Mouse (Mus musculus): ENCODE measurements at regions not wholly inside any gene's neighbourhood (a gene's known extent, or its start where the extent isn't known, plus 50 kb on each side); places are given as distances from the start of the nearest gene placed in this dataset.
A peak's percentile ranks its signal among the peaks of the same experiment; 100 is the strongest.

- 46% methylated on average over 3 of the region's 3 CpGs for WGBS
- peak; percentile 16 for DNase-seq
- H3K4me1 ChIP-seq (ENCODE audit: insufficient read depth): no peaks in the 10 kb centered on the region
- H3K9ac ChIP-seq: no peak overlapping the region
- H3K36me3 ChIP-seq (ENCODE audit: insufficient read depth): no peaks in the 10 kb centered on the region
- no peak for TF ChIP-seq CTCF (IDR thresholded peaks at IDR 0.05; ENCODE audit: low read depth)
- no peak overlapping the region for H3K4me3 ChIP-seq (ENCODE audit: low read depth, low read length)
- no peak overlapping the region for H3K4me2 ChIP-seq (ENCODE audit: low read depth)
- H3K9me3 ChIP-seq (ENCODE audit: low read length): no peaks in the 10 kb centered on the region
- H3K27ac ChIP-seq (ENCODE audit: low read depth, low read length): peak overlapping the region; percentile 29
- ATAC-seq: peak; percentile 96
- H3K27me3 ChIP-seq (ENCODE audit: insufficient read depth, low read length): no peaks in the 10 kb centered on the region
These were observed 130.9 kb upstream of the Sstr4 start for GRCm38 (mm10) chr2:148264111-148264730.

- WGBS: 91% methylated on average over 3 of the region's 3 CpGs
- no peak for DNase-seq
These were observed 115.9 kb upstream of the Sstr4 start for GRCm38 (mm10) chr2:148279200-148279599.

GRCm38 (mm10) chr2:148290326-148290725 is 104.8 kb upstream of the Sstr4 start:
- no peak overlapping the region for H3K4me2 ChIP-seq (ENCODE audit: low read depth)
- TF ChIP-seq CTCF (IDR thresholded peaks at IDR 0.05; ENCODE audit: low read depth): no peak
- H3K4me1 ChIP-seq (ENCODE audit: insufficient read depth): no peaks in the 10 kb centered on the region
- H3K9me3 ChIP-seq (ENCODE audit: low read length): no peaks in the 10 kb centered on the region
- H3K9ac ChIP-seq: no peak overlapping the region
- whole genome bisulfite sequencing: 84% methylated on average over 3 of the region's 3 CpGs
- H3K27ac ChIP-seq (ENCODE audit: low read depth, low read length): no peak overlapping the region
- ATAC-seq (no peak), DNase-seq (no peak)
- no peak overlapping the region for H3K4me3 ChIP-seq (ENCODE audit: low read depth, low read length)
- no peaks in the 10 kb centered on the region for H3K36me3 ChIP-seq (ENCODE audit: insufficient read depth)
- no peaks in the 10 kb centered on the region for H3K27me3 ChIP-seq (ENCODE audit: insufficient read depth, low read length)

More at GRCm38 (mm10) chr2:148279200-148279599, 115.9 kb upstream of the Sstr4 start:
- ATAC-seq: no peak
- Histone ChIP-seq H3K4me2 (ENCODE audit: low read depth) (no peak overlapping the region), H3K4me3 (ENCODE audit: low read depth, low read length) (no peak overlapping the region), H3K9ac (no peak overlapping the region), H3K9me3 (ENCODE audit: low read length) (no peaks in the 10 kb centered on the region), H3K27me3 (ENCODE audit: insufficient read depth, low read length) (no peaks in the 10 kb centered on the region), H3K27ac (ENCODE audit: low read depth, low read length) (no peak overlapping the region), H3K36me3 (ENCODE audit: insufficient read depth) (no peaks in the 10 kb centered on the region), H3K4me1 (ENCODE audit: insufficient read depth) (no peaks in the 10 kb centered on the region)
- no peak for TF ChIP-seq CTCF (IDR thresholded peaks at IDR 0.05; ENCODE audit: low read depth)

- WGBS: 89% methylated on average over 5 of the region's 5 CpGs
- H3K9ac ChIP-seq: no peak overlapping the region
- H3K36me3 ChIP-seq (ENCODE audit: insufficient read depth): no peaks in the 10 kb centered on the region
- TF ChIP-seq CTCF (IDR thresholded peaks at IDR 0.05; ENCODE audit: low read depth): no peak
- no peak for ATAC-seq
- H3K4me2 ChIP-seq (ENCODE audit: low read depth): no peak overlapping the region
- no peaks in the 10 kb centered on the region for H3K4me1 ChIP-seq (ENCODE audit: insufficient read depth)
- no peak for DNase-seq
- no peaks in the 10 kb centered on the region for H3K27me3 ChIP-seq (ENCODE audit: insufficient read depth, low read length)
- H3K4me3 ChIP-seq (ENCODE audit: low read depth, low read length): no peak overlapping the region
- no peak overlapping the region for H3K27ac ChIP-seq (ENCODE audit: low read depth, low read length)
- H3K9me3 ChIP-seq (ENCODE audit: low read length): no peaks in the 10 kb centered on the region
These were observed 102.7 kb upstream of the Sstr4 start for GRCm38 (mm10) chr2:148292442-148292841.

- no peaks in the 10 kb centered on the region for H3K4me1 ChIP-seq (ENCODE audit: insufficient read depth)
- H3K4me2 ChIP-seq (ENCODE audit: low read depth): no peak overlapping the region
- no peak for TF ChIP-seq CTCF (IDR thresholded peaks at IDR 0.05; ENCODE audit: low read depth)
- 50% methylated on average over 2 of the region's 2 CpGs for WGBS
- H3K9me3 ChIP-seq (ENCODE audit: low read length): no peaks in the 10 kb centered on the region
- ATAC-seq (peak; percentile 77), DNase-seq (peak; percentile 39)
- H3K4me3 ChIP-seq (ENCODE audit: low read depth, low read length): no peak overlapping the region
- no peaks in the 10 kb centered on the region for H3K36me3 ChIP-seq (ENCODE audit: insufficient read depth)
- H3K9ac ChIP-seq: no peak overlapping the region
- no peaks in the 10 kb centered on the region for H3K27me3 ChIP-seq (ENCODE audit: insufficient read depth, low read length)
- H3K27ac ChIP-seq (ENCODE audit: low read depth, low read length): no peak overlapping the region
These were observed 102.2 kb upstream of the Sstr4 start for GRCm38 (mm10) chr2:148292895-148293294.

GRCm38 (mm10) chr2:148300879-148301278 is 94.3 kb upstream of the Sstr4 start:
- ATAC-seq: no peak

GRCm38 (mm10) chr2:148312255-148312654 is 82.9 kb upstream of the Sstr4 start:
- no peak for TF ChIP-seq CTCF (IDR thresholded peaks at IDR 0.05; ENCODE audit: low read depth)
- no peaks in the 10 kb centered on the region for H3K36me3 ChIP-seq (ENCODE audit: insufficient read depth)
- no peak overlapping the region for H3K27ac ChIP-seq (ENCODE audit: low read depth, low read length)
- no peaks in the 10 kb centered on the region for H3K4me1 ChIP-seq (ENCODE audit: insufficient read depth)
- H3K9me3 ChIP-seq (ENCODE audit: low read length): no peaks in the 10 kb centered on the region
- ATAC-seq: no peak
- no peak overlapping the region for H3K9ac ChIP-seq
- WGBS: 62% methylated on average over 2 of the region's 2 CpGs
- H3K27me3 ChIP-seq (ENCODE audit: insufficient read depth, low read length): no peaks in the 10 kb centered on the region
- DNase-seq: no peak
- no peak overlapping the region for H3K4me2 ChIP-seq (ENCODE audit: low read depth)
- no peak overlapping the region for H3K4me3 ChIP-seq (ENCODE audit: low read depth, low read length)

More at GRCm38 (mm10) chr2:148300879-148301278, 94.3 kb upstream of the Sstr4 start:
- H3K9me3 ChIP-seq (ENCODE audit: low read length): no peaks in the 10 kb centered on the region
- H3K27me3 ChIP-seq (ENCODE audit: insufficient read depth, low read length): no peaks in the 10 kb centered on the region
- no peak overlapping the region for H3K9ac ChIP-seq
- WGBS: 75% methylated on average over 2 of the region's 2 CpGs
- no peak overlapping the region for H3K27ac ChIP-seq (ENCODE audit: low read depth, low read length)
- H3K36me3 ChIP-seq (ENCODE audit: insufficient read depth): no peaks in the 10 kb centered on the region
- DNase-seq: no peak
- no peak for TF ChIP-seq CTCF (IDR thresholded peaks at IDR 0.05; ENCODE audit: low read depth)
- H3K4me2 ChIP-seq (ENCODE audit: low read depth): no peak overlapping the region
- H3K4me1 ChIP-seq (ENCODE audit: insufficient read depth): no peaks in the 10 kb centered on the region
- no peak overlapping the region for H3K4me3 ChIP-seq (ENCODE audit: low read depth, low read length)
